Mouse (Mus musculus) left cerebral cortex, adult 11 months (tissue): ENCODE data around the gene Zfp488.
A peak's percentile ranks its signal among the peaks of the same experiment; 100 is the strongest.

Experiments used
- DNase-seq: peaks from one replicate; pipeline ENCODE4 v3.0.0; 2022; ENCODE audit warnings: low spot score

Zfp488 gene

GRCm38 (mm10) chr14:33946125-33946524 is 32.4 kb downstream of the Zfp488 start:
- DNase-seq, result no peak

- DNase-seq, result no peak
These were observed 36.3 kb downstream of the Zfp488 start for GRCm38 (mm10) chr14:33942222-33942621.

GRCm38 (mm10) chr14:33940739-33941138 is 37.8 kb downstream of the Zfp488 start, which contains the start of gene Gdf2:
Gene Gdf2 (plus strand): TSS chr14:33941039.
- no peak for DNase-seq

- DNase-seq, result peak; percentile 35
These were observed 39.4 kb downstream of the Zfp488 start for GRCm38 (mm10) chr14:33939117-33939516.

- peak; percentile 26 for DNase-seq
These were observed 44.7 kb downstream of the Zfp488 start for GRCm38 (mm10) chr14:33933778-33934317.

GRCm38 (mm10) chr14:33932935-33933703 is 45.4 kb downstream of the Zfp488 start:
- no peak for DNase-seq

GRCm38 (mm10) chr14:33931853-33932252 is 46.7 kb downstream of the Zfp488 start:
- DNase-seq, result no peak

- no peak for DNase-seq
These were observed 55.1 kb downstream of the Zfp488 start, which contains the start of gene Gdf10 for GRCm38 (mm10) chr14:33923168-33924070. Gene Gdf10 (plus strand): TSS chr14:33923587.

- no peak for DNase-seq
These were observed 55.8 kb downstream of the Zfp488 start for GRCm38 (mm10) chr14:33922771-33923167.

- no peak for DNase-seq
These were observed 57.6 kb downstream of the Zfp488 start for GRCm38 (mm10) chr14:33920727-33921559.
